Mouse (Mus musculus) A20 (cell line): ENCODE data around the gene Hao1.

Source experiments
- DNase-seq: peaks from one replicate; pipeline ENCODE4 v3.0.0-alpha.2; 2011; ENCODE audit warnings: low read depth, low spot score

Gene Hao1

GRCm38 (mm10) chr2:134465132-134465531, 89.0 kb downstream of the Hao1 start:
- no peak for DNase-seq

- peak; percentile 54 for DNase-seq
Observed at GRCm38 (mm10) chr2:134462321-134462720, 91.8 kb downstream of the Hao1 start.

- DNase-seq: no peak
Observed at GRCm38 (mm10) chr2:134460831-134461230, 93.3 kb downstream of the Hao1 start.

- no peak for DNase-seq
Observed at GRCm38 (mm10) chr2:134456065-134456505, 98.1 kb downstream of the Hao1 start.

- DNase-seq: no peak
Observed at GRCm38 (mm10) chr2:134452748-134453147, 101.4 kb downstream of the Hao1 start.

- no peak for DNase-seq
Observed at GRCm38 (mm10) chr2:134450976-134451375, 103.2 kb downstream of the Hao1 start.
